Mouse (Mus musculus) naive thymus-derived CD4-positive, alpha-beta T cell, adult 5 months (primary cell): ENCODE measurements around the gene Pcare. TPM values are rescaled to one million over a fixed set of nuclear protein-coding genes. Genes with fewer than 3 reads are reported as not detected.

Experiments used
- polyA plus RNA-seq: library from polyadenylated mRNA; unstranded; fragments of 100-300 nt; shearing (Covaris generic); gene quantifications from one replicate; pipeline ENCODE4 v1.2.1, GENCODE M21; 2017

The Pcare gene
- polyA plus RNA-seq, result not detected

DNA sequence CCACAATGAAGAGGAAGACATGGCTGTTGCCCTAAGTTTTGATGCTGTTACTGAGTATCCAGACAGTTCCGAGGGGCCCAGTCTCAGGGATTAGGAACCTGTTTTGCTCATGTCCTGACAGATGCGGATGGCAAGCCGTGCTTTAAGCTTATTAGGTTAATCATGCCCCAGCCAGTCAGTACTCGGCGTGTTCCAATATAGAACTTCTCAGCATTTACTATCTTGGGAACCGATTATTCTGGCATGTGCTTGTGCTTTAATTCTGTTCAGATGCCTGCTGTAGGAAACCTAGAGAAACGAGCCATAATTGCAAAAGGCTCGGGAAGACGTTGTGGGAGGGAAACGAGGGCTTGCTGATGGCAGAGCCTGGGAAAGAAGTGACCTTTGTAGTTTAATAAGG lies at the start of gene Pcare:
Gene Pcare (minus strand): TSS at position 64 of the 400 bp plus-strand sequence.

DNA sequence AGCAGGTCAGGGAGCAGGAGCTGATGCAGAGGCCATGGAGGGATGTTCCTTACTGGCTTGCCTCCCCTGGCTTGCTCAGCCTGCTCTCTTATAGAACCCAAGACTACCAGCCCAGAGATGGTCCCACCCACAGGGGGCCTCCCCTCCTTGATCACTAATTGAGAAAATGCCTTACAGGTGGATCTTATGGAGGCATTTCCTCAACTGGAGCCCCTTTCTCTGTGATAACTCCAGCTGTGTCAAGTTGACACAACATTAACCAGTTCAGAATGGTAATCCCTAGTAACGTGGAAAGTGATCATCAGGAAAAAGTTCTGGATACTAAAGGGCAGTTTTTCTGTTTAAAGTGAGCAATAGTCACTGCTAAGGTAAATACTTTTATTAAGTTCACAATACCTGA lies 15.5 kb upstream of the Pcare start, which contains the start of gene Clip4:
Gene Clip4 (plus strand): TSS at position 301 of the 400 bp plus-strand sequence.

Other genes starting within 250 kb of the Pcare start
- gene Ndc80, start 226.0 kb downstream of the Pcare start, polyA plus RNA-seq, result 30.2 TPM
- 0.90 TPM for gene Spdya, start 200.8 kb downstream of the Pcare start, polyA plus RNA-seq
- 198 TPM for gene Wdr43, start 137.0 kb downstream of the Pcare start, polyA plus RNA-seq
- not detected for gene Togaram2, start 79.6 kb downstream of the Pcare start, polyA plus RNA-seq
- gene Clip4, start 15.6 kb upstream of the Pcare start, polyA plus RNA-seq, result not detected